Mouse (Mus musculus): ENCODE data around the gene Tprn. TPM values are rescaled to one million over a fixed set of nuclear protein-coding genes. Genes with fewer than 3 reads are reported as not detected.
A peak's percentile ranks its signal among the peaks of the same experiment; 100 is the strongest.

Tprn gene
- polyA plus RNA-seq, 1 experiment = 9.5 TPM

- H3K27ac ChIP-seq (ENCODE audit: insufficient read depth, low read length) = no peak overlapping the region
- TF ChIP-seq POLR2A (IDR thresholded peaks at IDR 0.05; ENCODE audit: low read depth, low read length) (no peak), CTCF (IDR thresholded peaks at IDR 0.05; ENCODE audit: borderline replicate concordance, insufficient read depth, low read length) (no peak)
- no peaks in the 10 kb centered on the region for H3K4me1 ChIP-seq (ENCODE audit: control insufficient read depth, insufficient read depth, low read length)
- H3K4me3 ChIP-seq (ENCODE audit: insufficient read depth, low read length) = no peak overlapping the region
Observed at GRCm38 (mm10) chr2:25303931-25304656, 41.7 kb downstream of the Tprn start.

GRCm38 (mm10) chr2:25304657-25305541, 42.5 kb downstream of the Tprn start:
- Histone ChIP-seq H3K4me3 (ENCODE audit: insufficient read depth, low read length) (peak overlapping the region; percentile 27), H3K27ac (ENCODE audit: insufficient read depth, low read length) (no peak overlapping the region), H3K4me1 (ENCODE audit: control insufficient read depth, insufficient read depth, low read length) (no peaks in the 10 kb centered on the region)
- TF ChIP-seq CTCF (IDR thresholded peaks at IDR 0.05; ENCODE audit: borderline replicate concordance, insufficient read depth, low read length) (no peak), POLR2A (IDR thresholded peaks at IDR 0.05; ENCODE audit: low read depth, low read length) (peak; percentile 53; the same call in 1 of the 2 replicates)

GRCm38 (mm10) chr2:25305587-25306359, 43.4 kb downstream of the Tprn start:
- peak overlapping the region; percentile 27; the same call in 1 of the 2 replicates for H3K4me3 ChIP-seq (ENCODE audit: insufficient read depth, low read length)
- no peak overlapping the region for H3K27ac ChIP-seq (ENCODE audit: insufficient read depth, low read length)
- H3K4me1 ChIP-seq (ENCODE audit: control insufficient read depth, insufficient read depth, low read length) = no peaks in the 10 kb centered on the region
- no peak for TF ChIP-seq POLR2A (IDR thresholded peaks at IDR 0.05; ENCODE audit: low read depth, low read length)
- no peak for TF ChIP-seq CTCF (IDR thresholded peaks at IDR 0.05; ENCODE audit: borderline replicate concordance, insufficient read depth, low read length)

GRCm38 (mm10) chr2:25310180-25310579, 47.8 kb downstream of the Tprn start:
- TF ChIP-seq POLR2A (IDR thresholded peaks at IDR 0.05; ENCODE audit: low read depth, low read length) (no peak), CTCF (IDR thresholded peaks at IDR 0.05; ENCODE audit: borderline replicate concordance, insufficient read depth, low read length) (no peak)
- Histone ChIP-seq H3K4me1 (ENCODE audit: control insufficient read depth, insufficient read depth, low read length) (no peaks in the 10 kb centered on the region), H3K27ac (ENCODE audit: insufficient read depth, low read length) (no peak overlapping the region), H3K4me3 (ENCODE audit: insufficient read depth, low read length) (no peak overlapping the region)

DNA sequence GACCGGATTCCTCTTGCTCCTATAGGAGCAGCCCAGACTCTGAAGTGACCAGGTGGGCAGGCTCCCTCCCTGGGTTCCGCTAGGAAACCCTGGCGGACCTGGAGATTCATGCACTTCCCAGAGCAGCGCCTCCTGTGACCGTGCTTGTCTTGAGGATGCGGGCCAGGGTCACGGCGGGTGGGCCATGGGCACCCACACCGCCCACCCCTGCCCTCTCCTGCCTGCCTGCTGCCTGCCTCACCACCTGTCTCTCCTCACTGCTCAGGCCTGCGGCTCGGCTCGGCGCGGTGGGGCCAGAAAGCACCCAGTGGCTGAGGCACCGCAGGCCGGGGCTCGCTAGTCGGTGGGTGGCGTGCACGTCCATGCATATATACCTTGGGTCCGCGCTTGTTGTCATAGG, 48.6 kb downstream of the Tprn start:
- H3K4me1 ChIP-seq (ENCODE audit: control insufficient read depth, insufficient read depth, low read length) = no peaks in the 10 kb centered on the region
- H3K27ac ChIP-seq (ENCODE audit: insufficient read depth, low read length) = no peak overlapping the region
- H3K4me3 ChIP-seq (ENCODE audit: insufficient read depth, low read length) = no peak overlapping the region
- TF ChIP-seq POLR2A (IDR thresholded peaks at IDR 0.05; ENCODE audit: low read depth, low read length) (no peak), CTCF (IDR thresholded peaks at IDR 0.05; ENCODE audit: borderline replicate concordance, insufficient read depth, low read length) (no peak)

DNA sequence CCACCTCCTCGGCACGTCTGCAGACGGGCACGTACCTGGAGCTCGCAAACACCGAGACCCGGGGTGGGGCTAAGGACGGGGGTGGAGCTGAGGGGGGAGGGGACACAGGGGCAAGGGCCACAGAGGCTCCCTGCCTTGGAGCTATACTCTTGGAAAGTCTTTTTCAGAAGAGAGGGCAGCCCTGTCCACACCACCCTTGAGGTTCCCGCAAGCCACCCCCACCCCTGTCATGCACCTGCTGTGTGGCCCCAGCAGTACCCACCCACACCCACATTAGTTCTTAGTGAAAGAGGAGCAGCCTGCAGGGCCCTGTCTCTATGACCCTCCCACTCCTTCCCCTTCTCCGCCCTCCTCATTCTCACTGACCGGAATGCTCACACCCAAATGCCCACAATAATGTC, 49.1 kb downstream of the Tprn start:
- H3K4me3 ChIP-seq (ENCODE audit: insufficient read depth, low read length) = no peak overlapping the region
- no peak for TF ChIP-seq POLR2A (IDR thresholded peaks at IDR 0.05; ENCODE audit: low read depth, low read length)
- TF ChIP-seq CTCF (IDR thresholded peaks at IDR 0.05; ENCODE audit: borderline replicate concordance, insufficient read depth, low read length) = no peak
- no peak overlapping the region for H3K27ac ChIP-seq (ENCODE audit: insufficient read depth, low read length)
- no peaks in the 10 kb centered on the region for H3K4me1 ChIP-seq (ENCODE audit: control insufficient read depth, insufficient read depth, low read length)

GRCm38 (mm10) chr2:25318119-25318966, 55.9 kb downstream of the Tprn start:
- TF ChIP-seq CTCF (IDR thresholded peaks at IDR 0.05; ENCODE audit: borderline replicate concordance, insufficient read depth, low read length) (no peak), POLR2A (IDR thresholded peaks at IDR 0.05; ENCODE audit: low read depth, low read length) (no peak)
- no peak overlapping the region for H3K4me3 ChIP-seq (ENCODE audit: insufficient read depth, low read length)
- H3K27ac ChIP-seq (ENCODE audit: insufficient read depth, low read length) = no peak overlapping the region
- no peaks in the 10 kb centered on the region for H3K4me1 ChIP-seq (ENCODE audit: control insufficient read depth, insufficient read depth, low read length)

GRCm38 (mm10) chr2:25318971-25319773, 56.8 kb downstream of the Tprn start, which contains the start of gene Grin1:
Grin1 (minus strand) TSS chr2:25319187.
- H3K4me1 ChIP-seq (ENCODE audit: control insufficient read depth, insufficient read depth, low read length) = no peaks in the 10 kb centered on the region
- TF ChIP-seq POLR2A (IDR thresholded peaks at IDR 0.05; ENCODE audit: low read depth, low read length) (no peak), CTCF (IDR thresholded peaks at IDR 0.05; ENCODE audit: borderline replicate concordance, insufficient read depth, low read length) (no peak)
- H3K27ac ChIP-seq (ENCODE audit: insufficient read depth, low read length) = no peak within 1 kb of the TSS
- no peak within 1 kb of the TSS for H3K4me3 ChIP-seq (ENCODE audit: insufficient read depth, low read length)

Other genes starting within 250 kb of the Tprn start
- 46.7 and 47.8 TPM in 2 replicates for gene Nsmf, start 208.3 kb upstream of the Tprn start, polyA plus RNA-seq (2011; ENCODE audit: insufficient read length, low read depth, missing spikeins)
- not detected in 2 replicates for gene Entpd8, start 182.3 kb upstream of the Tprn start, polyA plus RNA-seq (2011; ENCODE audit: insufficient read length, low read depth, missing spikeins)
- not detected in 2 replicates for gene Noxa1, start 167.5 kb upstream of the Tprn start, polyA plus RNA-seq (2011; ENCODE audit: insufficient read length, low read depth, missing spikeins)
- 1.7 and 3.2 TPM in 2 replicates for gene Nrarp, start 81.9 kb upstream of the Tprn start, polyA plus RNA-seq (2011; ENCODE audit: insufficient read length, low read depth, missing spikeins)
- gene Tor4a, start 65.7 kb upstream of the Tprn start, polyA plus RNA-seq (2011; ENCODE audit: insufficient read length, low read depth, missing spikeins) = 17.5 and 21.8 TPM in 2 replicates
- 38.8 and 42.3 TPM in 2 replicates for gene Nelfb, start 51.1 kb upstream of the Tprn start, polyA plus RNA-seq (2011; ENCODE audit: insufficient read length, low read depth, missing spikeins)
- gene Stpg3, start 48.0 kb upstream of the Tprn start, polyA plus RNA-seq (2011; ENCODE audit: insufficient read length, low read depth, missing spikeins) = not detected in 2 replicates
- not detected in 2 replicates for gene Fam166a, start 43.9 kb upstream of the Tprn start, polyA plus RNA-seq (2011; ENCODE audit: insufficient read length, low read depth, missing spikeins)
- gene Tubb4b, start 37.9 kb upstream of the Tprn start, polyA plus RNA-seq (2011; ENCODE audit: insufficient read length, low read depth, missing spikeins) = 209 and 237 TPM in 2 replicates
- not detected in 2 replicates for gene Slc34a3, start 28.3 kb upstream of the Tprn start, polyA plus RNA-seq (2011; ENCODE audit: insufficient read length, low read depth, missing spikeins)
- not detected in 2 replicates for gene Rnf224, start 25.8 kb upstream of the Tprn start, polyA plus RNA-seq (2011; ENCODE audit: insufficient read length, low read depth, missing spikeins)
- gene Rnf208, start 20.4 kb upstream of the Tprn start, polyA plus RNA-seq (2011; ENCODE audit: insufficient read length, low read depth, missing spikeins) = 0.42 TPM in 1 of 2 replicates, not detected in the other
- gene Cysrt1, start 20.2 kb upstream of the Tprn start, polyA plus RNA-seq (2011; ENCODE audit: insufficient read length, low read depth, missing spikeins) = not detected in 2 replicates
- 2.3 TPM in 1 of 2 replicates, not detected in the other for gene AL732309.1, start 15.8 kb upstream of the Tprn start, polyA plus RNA-seq (2011; ENCODE audit: insufficient read length, low read depth, missing spikeins)
- gene Tmem203, start 7.2 kb upstream of the Tprn start, polyA plus RNA-seq (2011; ENCODE audit: insufficient read length, low read depth, missing spikeins) = 11.6 and 15.3 TPM in 2 replicates
- 46.2 and 49.4 TPM in 2 replicates for gene Ssna1, start 9.8 kb downstream of the Tprn start, polyA plus RNA-seq (2011; ENCODE audit: insufficient read length, low read depth, missing spikeins)
- 93.8 and 95.3 TPM in 2 replicates for gene Anapc2, start 9.9 kb downstream of the Tprn start, polyA plus RNA-seq (2011; ENCODE audit: insufficient read length, low read depth, missing spikeins)
- gene Tmem210, start 25.5 kb downstream of the Tprn start, polyA plus RNA-seq (2011; ENCODE audit: insufficient read length, low read depth, missing spikeins) = not detected in 2 replicates
- gene Lrrc26, start 27.3 kb downstream of the Tprn start, polyA plus RNA-seq (2011; ENCODE audit: insufficient read length, low read depth, missing spikeins) = not detected in 2 replicates
- gene Grin1, start 56.6 kb downstream of the Tprn start, polyA plus RNA-seq (2011; ENCODE audit: insufficient read length, low read depth, missing spikeins) = 1.6 and 1.7 TPM in 2 replicates
- gene Man1b1, start 69.7 kb downstream of the Tprn start, polyA plus RNA-seq (2011; ENCODE audit: insufficient read length, low read depth, missing spikeins) = 41.1 and 70.7 TPM in 2 replicates
- 29.9 and 32.9 TPM in 2 replicates for gene Dpp7, start 93.7 kb downstream of the Tprn start, polyA plus RNA-seq (2011; ENCODE audit: insufficient read length, low read depth, missing spikeins)
- 40.0 and 42.2 TPM in 2 replicates for gene Uap1l1, start 103.1 kb downstream of the Tprn start, polyA plus RNA-seq (2011; ENCODE audit: insufficient read length, low read depth, missing spikeins)
- gene Sapcd2, start 109.7 kb downstream of the Tprn start, polyA plus RNA-seq (2011; ENCODE audit: insufficient read length, low read depth, missing spikeins) = 3.3 and 5.2 TPM in 2 replicates
- 0.33 and 2.2 TPM in 2 replicates for gene Entpd2, start 133.3 kb downstream of the Tprn start, polyA plus RNA-seq (2011; ENCODE audit: insufficient read length, low read depth, missing spikeins)
- 86.0 and 107 TPM in 2 replicates for gene Npdc1, start 136.7 kb downstream of the Tprn start, polyA plus RNA-seq (2011; ENCODE audit: insufficient read length, low read depth, missing spikeins)
- not detected in 2 replicates for gene Fut7, start 160.6 kb downstream of the Tprn start, polyA plus RNA-seq (2011; ENCODE audit: insufficient read length, low read depth, missing spikeins)
- gene Abca2, start 166.1 kb downstream of the Tprn start, polyA plus RNA-seq (2011; ENCODE audit: insufficient read length, low read depth, missing spikeins) = 7.8 and 12.1 TPM in 2 replicates
- not detected in 2 replicates for gene Clic3, start 194.2 kb downstream of the Tprn start, polyA plus RNA-seq (2011; ENCODE audit: insufficient read length, low read depth, missing spikeins)
- 12.9 and 13.6 TPM in 2 replicates for gene Paxx, start 198.5 kb downstream of the Tprn start, polyA plus RNA-seq (2011; ENCODE audit: insufficient read length, low read depth, missing spikeins)
- not detected in 2 replicates for gene Ptgds, start 207.4 kb downstream of the Tprn start, polyA plus RNA-seq (2011; ENCODE audit: insufficient read length, low read depth, missing spikeins)
- not detected in 2 replicates for gene Lcn12, start 231.3 kb downstream of the Tprn start, polyA plus RNA-seq (2011; ENCODE audit: insufficient read length, low read depth, missing spikeins)
- gene Fbxw5, start 238.1 kb downstream of the Tprn start, polyA plus RNA-seq (2011; ENCODE audit: insufficient read length, low read depth, missing spikeins) = 28.0 and 40.7 TPM in 2 replicates
- 0.91 and 1.2 TPM in 2 replicates for gene C8g, start 239.1 kb downstream of the Tprn start, polyA plus RNA-seq (2011; ENCODE audit: insufficient read length, low read depth, missing spikeins)